Comparison of ENCODE assay signal across 11 mouse cellular contexts in the genomic region with DNA sequence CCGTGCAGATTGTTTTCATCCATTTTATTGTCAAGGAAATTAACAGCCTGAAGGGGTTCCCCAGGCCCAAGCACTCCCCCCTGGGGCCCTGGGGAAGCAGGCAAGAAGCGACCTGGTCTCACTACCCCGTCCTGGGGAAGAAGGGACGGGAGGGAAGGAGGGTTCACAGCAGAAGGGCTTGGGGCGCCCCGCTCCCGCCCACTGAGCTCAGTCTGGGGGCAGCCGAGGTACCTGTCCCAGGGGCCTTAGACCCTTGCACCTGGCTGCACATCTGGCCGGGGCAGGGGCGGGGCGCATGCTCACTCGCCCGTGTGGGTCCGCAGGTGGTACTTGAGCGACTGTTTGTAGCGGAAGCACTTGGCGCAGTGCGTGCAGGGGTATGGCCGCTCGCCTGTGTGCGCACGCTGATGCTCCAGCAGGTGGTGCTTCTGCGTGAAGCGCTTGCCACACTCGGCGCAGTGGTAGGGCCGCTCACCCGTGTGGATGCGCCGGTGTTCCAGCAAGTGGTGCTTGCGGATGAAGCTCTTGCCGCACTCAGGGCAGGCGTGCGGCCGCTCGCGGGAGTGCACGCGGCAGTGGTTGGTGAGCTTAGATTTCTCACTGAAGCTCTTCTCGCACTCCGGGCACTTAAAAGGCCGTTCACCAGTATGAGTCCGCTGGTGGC. TPM values are rescaled to one million over a fixed set of nuclear protein-coding genes. Genes with fewer than 3 reads are reported as not detected.
DNase-seq lines count a peak whose midpoint lies in the region; ATAC-seq and TF ChIP-seq lines count a peak whose summit lies in the region.
"Had no signal": no experiment of that assay in that cellular context is flagged by ENCODE, and none has a peak within 500 bp of the region (broad histone marks: within the 10 kb centered on the region; RNA-seq: fewer than 3 reads in every experiment).

No protein-coding gene starts in this region.

- H3K27ac ChIP-seq in forebrain, embryonic 11.5 days (ENCODE audit: low read depth, low read length): no peak overlapping the region
- H3K27ac ChIP-seq in midbrain, embryonic 13.5 days: no peak overlapping the region
- no peak overlapping the region for H3K27ac ChIP-seq in heart, embryonic 10.5 days
- H3K27ac ChIP-seq in intestine, postnatal 0 days (ENCODE audit: low read depth, low read length): no peak overlapping the region
- H3K27ac ChIP-seq: heart, embryonic 15.5 days had no signal

- no peak overlapping the region for H3K4me2 ChIP-seq in forebrain, embryonic 11.5 days (ENCODE audit: low read depth, low read length, severe bottlenecking)
- H3K4me2 ChIP-seq in midbrain, embryonic 13.5 days (replicated peaks): peak overlapping the region; percentile 19; the same call in 1 of the 2 replicates
- H3K4me2 ChIP-seq in intestine, postnatal 0 days (replicated peaks; ENCODE audit: low read depth): no peak overlapping the region
- H3K4me2 ChIP-seq: heart, embryonic 15.5 days had no signal

- ATAC-seq in forebrain, embryonic 11.5 days (replicated peaks; ENCODE audit: low FRiP score): 0 out of 2 replicates have a peak, but pooled peaks have one; percentile 27
- ATAC-seq in midbrain, embryonic 13.5 days: peak; percentile 86
- ATAC-seq in intestine, postnatal 0 days: no peak

- H3K4me1 ChIP-seq in forebrain, embryonic 11.5 days (replicated peaks; ENCODE audit: control insufficient read depth, insufficient read depth, low read length): no peaks in the 10 kb centered on the region
- peaks cover 8% of the 10 kb centered on the region for H3K4me1 ChIP-seq in midbrain, embryonic 13.5 days (replicated peaks)
- H3K4me1 ChIP-seq in heart, embryonic 10.5 days: no peaks in the 10 kb centered on the region
- no peaks in the 10 kb centered on the region for H3K4me1 ChIP-seq in intestine, postnatal 0 days (replicated peaks; ENCODE audit: control insufficient read depth, insufficient read depth, low read length)
- H3K4me1 ChIP-seq: heart, embryonic 15.5 days had no signal

- TF ChIP-seq CTCF in intestine, postnatal 0 days (IDR thresholded peaks at IDR 0.05; ENCODE audit: low read depth): no peak

- 66% methylated on average over 43 of the region's 43 CpGs for WGBS in forebrain, embryonic 11.5 days
- WGBS in midbrain, embryonic 13.5 days: 76% methylated on average over 43 of the region's 43 CpGs
- 87% methylated on average over 43 of the region's 43 CpGs for WGBS in heart, embryonic 10.5 days
- WGBS in intestine, postnatal 0 days: 90% methylated on average over 43 of the region's 43 CpGs

- no peak overlapping the region for H3K4me3 ChIP-seq in forebrain, embryonic 11.5 days (ENCODE audit: low read depth, low read length)
- H3K4me3 ChIP-seq in midbrain, embryonic 13.5 days (replicated peaks): no peak overlapping the region
- H3K4me3 ChIP-seq in heart, embryonic 10.5 days: no peak overlapping the region
- H3K4me3 ChIP-seq in intestine, postnatal 0 days (ENCODE audit: low read depth, low read length): no peak overlapping the region
- H3K4me3 ChIP-seq: heart, embryonic 15.5 days had no signal

- DNase-seq in kidney, postnatal 10 days: peak; percentile 27
- DNase-seq in kidney, adult 9 months: no peak
- peak; percentile 93 for DNase-seq in R1 (ENCODE audit: low read depth, low spot score)
- DNase-seq in forebrain, embryonic 11.5 days (ENCODE audit: low spot score): no peak
- DNase-seq in spleen, postnatal 10 days (ENCODE audit: low spot score in 2 of 2): no peak
- no peak for DNase-seq in heart, embryonic 10.5 days (ENCODE audit: low spot score)
- DNase-seq: retina, postnatal 1 day; thymus, postnatal 4 days had no signal

- H3K27me3 ChIP-seq in forebrain, embryonic 11.5 days (ENCODE audit: control insufficient read depth, insufficient read depth, low read length): no peaks in the 10 kb centered on the region; the same call in 1 of the 2 replicates
- no peaks in the 10 kb centered on the region for H3K27me3 ChIP-seq in midbrain, embryonic 13.5 days
- peaks cover 77% of the 10 kb centered on the region for H3K27me3 ChIP-seq in heart, embryonic 10.5 days (ENCODE audit: insufficient read depth, poor library complexity, severe bottlenecking)
- no peaks in the 10 kb centered on the region for H3K27me3 ChIP-seq in intestine, postnatal 0 days (replicated peaks; ENCODE audit: control insufficient read depth, insufficient read depth, low read length)

- H3K9me3 ChIP-seq in forebrain, embryonic 11.5 days (ENCODE audit: control insufficient read depth, low read length): peaks cover 7% of the 10 kb centered on the region; the same call in 1 of the 2 replicates
- peaks cover 14% of the 10 kb centered on the region for H3K9me3 ChIP-seq in midbrain, embryonic 13.5 days
- H3K9me3 ChIP-seq in heart, embryonic 10.5 days: peaks cover 30% of the 10 kb centered on the region
- H3K9me3 ChIP-seq in intestine, postnatal 0 days (ENCODE audit: control insufficient read depth): 0 out of 2 replicates have a peak, but pooled peaks cover 3% of the 10 kb centered on the region

- H3K36me3 ChIP-seq in forebrain, embryonic 11.5 days (ENCODE audit: control insufficient read depth, insufficient read depth, low read length): peaks cover 30% of the 10 kb centered on the region
- peaks cover 74% of the 10 kb centered on the region for H3K36me3 ChIP-seq in midbrain, embryonic 13.5 days
- H3K36me3 ChIP-seq in heart, embryonic 10.5 days: peaks cover 77% of the 10 kb centered on the region
- H3K36me3 ChIP-seq in intestine, postnatal 0 days (ENCODE audit: control insufficient read depth, insufficient read depth): peaks cover 53% of the 10 kb centered on the region

- no peak overlapping the region for H3K9ac ChIP-seq in forebrain, embryonic 11.5 days (ENCODE audit: low read length)
- H3K9ac ChIP-seq in midbrain, embryonic 13.5 days (replicated peaks): no peak overlapping the region
- no peak overlapping the region for H3K9ac ChIP-seq in intestine, postnatal 0 days (ENCODE audit: low read depth, low read length)
- H3K9ac ChIP-seq: heart, embryonic 15.5 days had no signal

RNA-seq across cellular contexts. Expression of a gene that starts 24.2 kb away (rescaled TPM):
- polyA plus RNA-seq in forebrain, embryonic 11.5 days (2014; fragmentation: Nextera tagmentation; extraction: Ambion mirVana): 10.8 and 12.3 TPM in 2 replicates
- 8.9 and 9.3 TPM in 2 replicates for polyA plus RNA-seq in midbrain, embryonic 13.5 days (2015; fragmentation: Nextera tagmentation; extraction: Ambion mirVana)
- polyA plus RNA-seq in heart, embryonic 10.5 days (2016; fragmentation: Nextera tagmentation; extraction: Ambion mirVana): 4.7 and 8.0 TPM in 2 replicates
- 3.1 and 3.8 TPM in 2 replicates for polyA plus RNA-seq in intestine, postnatal 0 days (2015; fragmentation: Nextera tagmentation; extraction: Ambion mirVana)

Comparison
In these comparisons a context has a peak if more than half of its experiments do, and no peak if none do; other contexts are left out.
1. DNase-seq: peak in kidney, postnatal 10 days (single experiment) and R1 (single experiment); none in kidney, adult 9 months (single experiment), forebrain, embryonic 11.5 days (single experiment), spleen, postnatal 10 days (0 of 2) and heart, embryonic 10.5 days (single experiment).